Comparison of ENCODE assay signal across 13 mouse cellular contexts in genomic region chr10:84230011-84230781, GRCm38 (mm10).
DNase-seq lines count a peak whose midpoint lies in the region; ATAC-seq lines count a peak whose summit lies in the region.
"Had no signal": no experiment of that assay in that cellular context is flagged by ENCODE, and none has a peak within 500 bp of the region (broad histone marks: within the 10 kb centered on the region; RNA-seq: fewer than 3 reads in every experiment).

No protein-coding gene starts in this region.

- no peaks in the 10 kb centered on the region for H3K36me3 ChIP-seq in hindbrain, embryonic 11.5 days (ENCODE audit: control insufficient read depth, insufficient read depth, low read length)
- H3K36me3 ChIP-seq: hindbrain, embryonic 13.5 days had no signal

- no peak overlapping the region for H3K27ac ChIP-seq in hindbrain, embryonic 11.5 days (ENCODE audit: low read depth, low read length)
- H3K27ac ChIP-seq: forebrain, embryonic 13.5 days; hindbrain, embryonic 13.5 days; liver, embryonic 14.5 days had no signal

- no peak overlapping the region for H3K9ac ChIP-seq in hindbrain, embryonic 11.5 days (ENCODE audit: low read depth, low read length)
- H3K9ac ChIP-seq: forebrain, embryonic 13.5 days; hindbrain, embryonic 13.5 days; liver, embryonic 14.5 days had no signal

- intact Hi-C loops in heart, postnatal 36 days (cut with DNase I): no loop called here

- no peaks in the 10 kb centered on the region for H3K27me3 ChIP-seq in hindbrain, embryonic 11.5 days (ENCODE audit: control insufficient read depth, insufficient read depth, low read length)
- H3K27me3 ChIP-seq: forebrain, embryonic 13.5 days; hindbrain, embryonic 13.5 days had no signal

- H3K4me3 ChIP-seq in hindbrain, embryonic 11.5 days (ENCODE audit: low read depth, low read length): no peak overlapping the region
- H3K4me3 ChIP-seq: forebrain, embryonic 13.5 days; hindbrain, embryonic 13.5 days had no signal

- no peaks in the 10 kb centered on the region for H3K9me3 ChIP-seq in hindbrain, embryonic 11.5 days (ENCODE audit: control insufficient read depth, low read length)
- H3K9me3 ChIP-seq: forebrain, embryonic 13.5 days; hindbrain, embryonic 13.5 days had no signal

- no peak for DNase-seq in frontal cortex, postnatal 25 days (ENCODE audit: low spot score in 2 of 2)
- peak; percentile 19 for DNase-seq in right cerebral cortex, postnatal 25 days
- DNase-seq in right cerebral cortex, postnatal 4 days: no peak
- DNase-seq in heart, postnatal 36 days: peak; percentile 43 to 52
- DNase-seq in telencephalon, adult 2 months (ENCODE audit: low read depth, low spot score): peak; percentile 46
- no peak for DNase-seq in thymus, postnatal 4 days
- no peak for DNase-seq in hindbrain, embryonic 11.5 days (ENCODE audit: low spot score)
- DNase-seq: kidney, postnatal 25 days had no signal

- 88% methylated on average over 18 of the region's 18 CpGs for WGBS in hindbrain, embryonic 11.5 days

- peak; percentile 78 for ATAC-seq in frontal cortex, adult (ENCODE audit: low TSS enrichment)
- no peak for ATAC-seq in hindbrain, embryonic 11.5 days (ENCODE audit: low FRiP score)
- ATAC-seq: forebrain, embryonic 13.5 days had no signal

- H3K4me2 ChIP-seq in hindbrain, embryonic 11.5 days (replicated peaks; ENCODE audit: low read depth, low read length): no peak overlapping the region
- H3K4me2 ChIP-seq: forebrain, embryonic 13.5 days; hindbrain, embryonic 13.5 days; midbrain, embryonic 11.5 days had no signal

- H3K4me1 ChIP-seq in hindbrain, embryonic 11.5 days (replicated peaks; ENCODE audit: control insufficient read depth, insufficient read depth, low read length): no peaks in the 10 kb centered on the region

Comparison
In these comparisons a context has a peak if more than half of its experiments do, and no peak if none do; other contexts are left out.
1. DNase-seq: peak in right cerebral cortex, postnatal 25 days (single experiment), heart, postnatal 36 days (2 of 2) and telencephalon, adult 2 months (single experiment); none in frontal cortex, postnatal 25 days (0 of 2), right cerebral cortex, postnatal 4 days (single experiment), thymus, postnatal 4 days (single experiment) and hindbrain, embryonic 11.5 days (single experiment).